Mouse (Mus musculus) macrophage (primary cell): ENCODE measurements around the gene Ccdc177. TPM values are rescaled to one million over a fixed set of nuclear protein-coding genes. Genes with fewer than 3 reads are reported as not detected.

Experiments used
- H3K27ac ChIP-seq: fragments of 350-480 bp; formaldehyde crosslinking; 2 replicates; pipeline ENCODE4 v1.9.0; 2021
- H3K36me3 ChIP-seq: fragments of 350-480 bp; formaldehyde crosslinking; 2 replicates; pipeline ENCODE4 v1.9.0; 2021; ENCODE audit errors: inconsistent target
- H3K4me3 ChIP-seq: fragments of 350-480 bp; formaldehyde crosslinking; 2 replicates; pipeline ENCODE4 v1.9.0; 2021; ENCODE audit errors: inconsistent target
- H3K79me2 ChIP-seq: fragments of 350-480 bp; formaldehyde crosslinking; 2 replicates; pipeline ENCODE4 v1.9.0; 2021; ENCODE audit errors: inconsistent target
- WGBS: methylation state at CpG from one replicate; pipeline ENCODE4 v1.1.7; 2026; ENCODE audit warnings: inconsistent platforms; ENCODE audit not compliant: missing documents; 5-methylcytosine and 5-hydroxymethylcytosine counted together
- polyA plus RNA-seq: library from polyadenylated mRNA; stranded (reverse); fragments of 250-400 nt; gene quantifications from 3 replicates; pipeline ENCODE4 v1.2.4, GENCODE M21; 2018; ENCODE audit warnings: inconsistent platforms

The Ccdc177 gene
- polyA plus RNA-seq, 1 experiment from 2014 or later: not detected

DNA sequence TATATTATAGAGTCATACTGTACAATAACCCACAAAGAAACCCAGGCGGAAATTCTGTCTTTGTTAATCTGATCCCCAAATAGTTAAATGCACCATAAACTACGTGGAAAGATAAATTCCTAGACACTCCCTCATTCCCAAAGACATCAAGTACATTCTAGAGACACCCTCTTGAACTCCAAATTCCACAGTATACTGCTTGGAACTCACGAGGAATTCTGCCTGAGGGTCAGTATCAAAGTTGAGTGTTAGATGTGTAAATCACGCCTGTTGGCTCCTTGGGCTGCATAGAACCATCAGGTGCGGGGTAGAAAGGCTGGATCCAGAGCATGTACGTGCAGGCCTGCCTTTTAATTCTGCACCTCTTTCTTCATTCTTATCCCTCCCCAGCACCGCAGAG, 14.3 kb upstream of the Ccdc177 start:
- Histone ChIP-seq H3K4me3 (no peak overlapping the region), H3K79me2 (no peaks in the 10 kb centered on the region), H3K27ac (no peak overlapping the region), H3K36me3 (no peaks in the 10 kb centered on the region)
- WGBS: 96% methylated on average over 5 of the region's 7 CpGs

GRCm38 (mm10) chr12:80769697-80770096, 9.2 kb upstream of the Ccdc177 start:
- Histone ChIP-seq H3K36me3 (no peaks in the 10 kb centered on the region), H3K4me3 (no peak overlapping the region), H3K79me2 (no peaks in the 10 kb centered on the region), H3K27ac (no peak overlapping the region)
- 14% methylated on average over 11 of the region's 11 CpGs for WGBS

- no peak overlapping the region for H3K4me3 ChIP-seq
- 75% methylated on average over 4 of the region's 4 CpGs for WGBS
- no peak overlapping the region for H3K27ac ChIP-seq
- no peaks in the 10 kb centered on the region for H3K36me3 ChIP-seq
- H3K79me2 ChIP-seq: no peaks in the 10 kb centered on the region
Measured at GRCm38 (mm10) chr12:80764116-80764515, 3.6 kb upstream of the Ccdc177 start.

GRCm38 (mm10) chr12:80762982-80763381, 2.5 kb upstream of the Ccdc177 start:
- H3K36me3 ChIP-seq: no peaks in the 10 kb centered on the region
- 43% methylated on average over 5 of the region's 5 CpGs for WGBS
- no peak overlapping the region for H3K4me3 ChIP-seq
- no peaks in the 10 kb centered on the region for H3K79me2 ChIP-seq
- no peak overlapping the region for H3K27ac ChIP-seq

DNA sequence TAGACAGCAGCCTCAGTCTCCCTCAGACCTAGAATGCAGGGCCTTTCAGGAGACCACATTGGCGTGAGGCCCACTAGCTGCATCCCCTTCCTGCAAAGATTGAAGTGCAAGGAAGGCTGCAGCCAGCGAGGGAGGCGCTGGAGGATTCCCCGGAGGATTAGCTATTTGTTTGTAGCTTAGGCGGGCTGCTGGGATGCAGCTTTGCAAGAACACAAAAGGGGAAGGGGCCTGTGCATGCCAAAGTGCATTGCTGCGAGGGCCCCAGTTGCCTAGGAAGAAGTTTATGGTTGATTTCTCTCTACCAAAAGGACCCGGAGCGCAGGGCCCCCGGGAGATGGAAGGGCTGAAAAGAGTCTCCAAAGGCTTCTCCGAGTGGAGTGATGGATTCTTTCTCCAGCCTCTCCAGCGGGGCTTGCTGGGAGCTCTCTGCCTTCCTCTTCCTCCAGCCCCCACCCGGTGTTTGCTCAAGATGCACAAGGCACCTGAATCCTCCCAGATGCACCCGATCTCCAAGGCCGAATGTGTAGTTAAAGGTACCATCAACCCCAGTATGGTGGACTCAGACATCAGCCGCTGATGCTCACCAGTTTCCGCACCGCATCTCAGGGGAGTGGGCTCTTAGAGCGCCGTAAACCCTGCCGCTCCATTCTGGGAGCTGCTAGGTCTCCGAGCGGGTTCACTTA, 633 bp downstream of the Ccdc177 start:
- Histone ChIP-seq H3K27ac (no peak overlapping the region), H3K4me3 (no peak overlapping the region), H3K79me2 (no peaks in the 10 kb centered on the region), H3K36me3 (no peaks in the 10 kb centered on the region)
- 10% methylated on average over 22 of the region's 22 CpGs for WGBS

DNA sequence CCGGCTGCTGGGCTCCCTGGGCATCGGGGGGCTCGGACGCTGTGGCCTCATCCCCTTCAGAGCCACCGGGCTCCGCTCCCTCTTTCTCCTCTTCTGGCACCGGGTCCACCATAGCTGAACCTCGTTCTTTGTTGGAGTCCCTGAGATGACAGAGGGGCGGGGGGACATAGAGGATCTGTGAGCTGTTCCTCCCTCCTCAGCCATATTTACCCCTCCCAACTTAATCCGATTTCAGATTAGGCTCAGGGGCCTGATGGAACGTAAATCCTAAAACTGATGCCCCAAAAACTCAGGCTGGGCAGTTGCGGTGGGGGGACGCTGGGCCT, 1.1 kb downstream of the Ccdc177 start:
- Histone ChIP-seq H3K79me2 (no peaks in the 10 kb centered on the region), H3K36me3 (no peaks in the 10 kb centered on the region), H3K27ac (no peak overlapping the region), H3K4me3 (no peak overlapping the region)
- 15% methylated on average over 13 of the region's 13 CpGs for WGBS

DNA sequence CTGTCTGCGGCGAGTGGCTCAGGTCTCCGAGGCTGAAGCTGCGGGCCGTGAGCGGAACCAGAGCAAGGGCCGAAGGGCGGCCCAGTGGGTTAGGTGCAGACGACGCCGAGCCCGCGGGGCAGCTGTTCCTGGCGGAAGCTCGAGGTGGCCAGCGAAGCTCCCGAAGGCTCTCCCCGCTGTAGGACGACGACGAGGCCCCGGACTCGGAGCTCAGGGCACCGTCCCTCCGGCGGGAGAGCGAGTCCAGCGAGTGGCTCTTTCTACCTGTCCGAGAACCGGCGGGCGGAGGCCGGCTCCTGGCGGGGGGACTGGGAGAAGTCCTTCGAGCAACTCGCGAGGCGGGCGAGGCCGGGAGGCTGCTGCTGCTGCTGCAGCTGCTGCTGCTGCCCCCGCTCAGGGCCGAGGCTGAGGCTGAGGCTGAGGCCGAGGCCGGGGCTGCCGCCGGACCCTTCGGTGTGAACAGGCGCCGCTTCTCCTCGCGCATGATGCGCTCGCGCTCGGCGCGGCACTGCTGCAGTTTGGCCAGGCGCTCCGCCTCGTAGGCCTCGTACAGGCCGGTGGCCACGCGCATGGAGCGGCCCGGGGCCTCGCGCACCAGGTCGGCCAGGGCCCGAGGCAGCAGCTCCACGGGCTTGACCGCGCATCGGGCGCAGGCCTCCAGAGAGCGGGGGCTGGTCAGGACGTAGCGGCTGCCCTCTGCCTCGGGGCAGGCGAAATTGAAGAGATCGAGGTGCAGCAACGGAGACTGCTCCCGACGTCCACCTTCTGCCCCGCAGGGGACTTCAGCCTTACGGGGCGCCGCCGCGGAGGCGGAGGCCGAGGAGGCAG, 1.7 kb downstream of the Ccdc177 start:
- 4% methylated on average over 82 of the region's 92 CpGs for WGBS
- H3K4me3 ChIP-seq: no peak overlapping the region
- no peaks in the 10 kb centered on the region for H3K79me2 ChIP-seq
- no peaks in the 10 kb centered on the region for H3K36me3 ChIP-seq
- no peak overlapping the region for H3K27ac ChIP-seq

DNA sequence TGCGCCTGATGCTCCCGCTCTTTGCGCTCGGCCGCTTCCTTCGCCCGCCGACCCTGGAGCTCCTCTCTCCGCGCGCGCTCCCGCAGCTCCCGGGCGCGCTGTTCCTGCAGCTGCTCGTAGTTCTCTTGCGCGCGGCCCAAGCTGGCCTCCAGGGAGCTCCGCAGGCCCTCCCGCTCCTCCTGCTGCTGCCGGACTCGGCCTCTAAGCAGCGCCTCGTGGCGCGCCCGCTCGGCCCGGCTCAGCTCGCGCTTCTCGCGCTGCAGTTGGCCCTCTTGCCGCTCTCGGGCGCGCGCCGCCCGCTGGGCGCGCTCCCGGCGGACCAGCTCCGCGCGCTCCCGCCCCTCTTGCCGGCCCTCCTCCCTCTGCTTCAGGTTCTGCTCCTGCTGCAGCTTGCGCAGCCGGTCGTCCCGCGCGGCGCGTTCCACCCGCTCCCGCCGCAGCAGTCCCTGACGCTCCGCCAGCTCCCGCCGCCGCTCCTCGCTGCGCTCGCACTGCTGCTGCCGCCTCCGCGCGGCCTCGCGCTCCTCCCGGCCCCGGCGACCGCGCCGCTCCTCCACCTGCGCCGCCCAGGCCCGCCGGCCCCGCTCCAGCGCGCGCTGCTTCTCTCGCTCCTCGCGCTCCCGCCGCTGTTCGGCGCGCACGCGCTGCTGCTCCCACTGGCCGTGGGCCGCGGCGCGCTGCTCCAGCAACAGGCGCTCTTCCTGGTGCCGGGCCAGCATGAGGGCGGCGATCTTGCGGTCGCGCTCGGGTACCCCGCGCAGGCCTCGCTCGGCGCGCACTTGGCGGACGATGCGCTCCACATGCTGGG, 2.5 kb downstream of the Ccdc177 start:
- under 1% methylated on average over 120 of the region's 122 CpGs for WGBS
- no peak overlapping the region for H3K27ac ChIP-seq
- H3K36me3 ChIP-seq: no peaks in the 10 kb centered on the region
- H3K4me3 ChIP-seq: no peak overlapping the region
- H3K79me2 ChIP-seq: no peaks in the 10 kb centered on the region

GRCm38 (mm10) chr12:80751556-80751955, 8.9 kb downstream of the Ccdc177 start:
- WGBS: 88% methylated on average over 6 of the region's 6 CpGs

GRCm38 (mm10) chr12:80746031-80746813, 14.3 kb downstream of the Ccdc177 start:
- H3K36me3 ChIP-seq: no peaks in the 10 kb centered on the region
- 82% methylated on average over 7 of the region's 8 CpGs for WGBS
- H3K79me2 ChIP-seq: no peaks in the 10 kb centered on the region
- H3K4me3 ChIP-seq: no peak overlapping the region
- no peak overlapping the region for H3K27ac ChIP-seq

More at GRCm38 (mm10) chr12:80751556-80751955, 8.9 kb downstream of the Ccdc177 start:
- H3K4me3 ChIP-seq: no peak overlapping the region
- H3K27ac ChIP-seq: no peak overlapping the region
- H3K79me2 ChIP-seq: no peaks in the 10 kb centered on the region
- no peaks in the 10 kb centered on the region for H3K36me3 ChIP-seq

DNA sequence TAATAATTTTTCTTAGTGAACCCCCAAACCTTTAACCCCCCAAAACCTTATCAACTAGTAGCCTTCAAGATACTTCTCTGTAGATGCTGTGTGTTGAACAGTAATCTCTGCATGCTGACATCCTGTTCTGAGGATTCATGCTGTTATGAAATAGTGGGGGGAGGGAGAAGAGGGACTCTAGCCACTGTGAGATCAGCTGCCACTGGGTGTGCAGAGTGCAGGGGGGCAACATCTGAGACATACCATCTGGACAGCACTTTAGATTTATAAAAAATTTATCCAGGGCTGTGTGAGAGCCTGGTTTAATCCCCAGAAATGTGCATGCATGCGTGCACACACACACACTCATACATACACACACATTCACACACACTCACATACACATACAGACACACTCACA, 15.9 kb downstream of the Ccdc177 start:
- Histone ChIP-seq H3K79me2 (no peaks in the 10 kb centered on the region), H3K27ac (no peak overlapping the region), H3K4me3 (no peak overlapping the region), H3K36me3 (no peaks in the 10 kb centered on the region)
- 100% methylated on average over 1 of the region's 1 CpGs for WGBS

- Histone ChIP-seq H3K36me3 (no peaks in the 10 kb centered on the region), H3K79me2 (no peaks in the 10 kb centered on the region), H3K4me3 (no peak overlapping the region), H3K27ac (no peak overlapping the region)
- 23% methylated on average over 9 of the region's 9 CpGs for WGBS
Measured at GRCm38 (mm10) chr12:80739482-80739881, 21.0 kb downstream of the Ccdc177 start.

GRCm38 (mm10) chr12:80737283-80737600, 23.2 kb downstream of the Ccdc177 start:
- WGBS: 66% methylated on average over 5 of the region's 5 CpGs

DNA sequence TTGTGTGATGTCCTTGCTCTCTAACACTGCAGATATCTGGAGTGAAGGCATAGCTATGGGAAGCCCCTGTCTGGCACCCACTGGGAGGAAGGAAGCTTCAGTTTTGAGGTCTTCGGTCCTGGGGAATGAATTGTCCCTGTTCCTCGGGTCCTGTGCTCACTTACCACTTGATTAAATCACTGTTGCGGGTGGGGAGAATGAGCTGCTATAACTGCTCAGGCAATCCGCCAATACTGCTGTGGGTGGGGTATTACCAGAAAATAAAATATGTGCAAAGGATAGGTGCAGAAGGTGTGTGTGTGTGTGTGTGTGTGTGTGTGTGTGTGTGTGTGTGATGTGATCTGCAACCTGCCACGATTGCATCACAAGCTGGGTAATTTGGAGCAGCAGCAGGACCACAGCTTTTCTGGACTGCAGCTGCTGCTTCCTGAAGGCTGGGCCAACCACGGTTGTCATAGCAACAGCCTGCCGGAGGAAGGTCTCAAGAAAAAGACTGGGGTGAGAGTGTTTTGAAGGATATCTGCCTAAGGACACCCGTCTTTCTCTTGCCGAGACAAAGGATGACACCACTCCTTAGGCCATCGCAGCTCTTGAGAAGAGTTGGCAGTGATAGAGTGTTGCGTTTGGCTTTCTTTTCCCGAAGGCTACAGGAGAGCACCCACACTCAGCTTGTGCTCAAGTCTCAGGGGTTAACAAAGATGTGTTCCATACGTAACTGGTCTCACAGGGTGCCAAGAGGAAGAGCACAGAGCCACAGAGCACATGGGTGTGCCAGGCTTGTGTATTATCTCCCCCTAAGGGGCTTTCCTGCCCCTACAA, 23.8 kb downstream of the Ccdc177 start:
- 13% methylated on average over 12 of the region's 13 CpGs for WGBS
- H3K27ac ChIP-seq: no peak overlapping the region
- H3K4me3 ChIP-seq: no peak overlapping the region
- H3K36me3 ChIP-seq: no peaks in the 10 kb centered on the region
- no peaks in the 10 kb centered on the region for H3K79me2 ChIP-seq

More at GRCm38 (mm10) chr12:80737283-80737600, 23.2 kb downstream of the Ccdc177 start:
- Histone ChIP-seq H3K4me3 (no peak overlapping the region), H3K27ac (no peak overlapping the region), H3K79me2 (no peaks in the 10 kb centered on the region), H3K36me3 (no peaks in the 10 kb centered on the region)
